25 mouse cellular contexts compared by ENCODE assay signal in the genomic region with DNA sequence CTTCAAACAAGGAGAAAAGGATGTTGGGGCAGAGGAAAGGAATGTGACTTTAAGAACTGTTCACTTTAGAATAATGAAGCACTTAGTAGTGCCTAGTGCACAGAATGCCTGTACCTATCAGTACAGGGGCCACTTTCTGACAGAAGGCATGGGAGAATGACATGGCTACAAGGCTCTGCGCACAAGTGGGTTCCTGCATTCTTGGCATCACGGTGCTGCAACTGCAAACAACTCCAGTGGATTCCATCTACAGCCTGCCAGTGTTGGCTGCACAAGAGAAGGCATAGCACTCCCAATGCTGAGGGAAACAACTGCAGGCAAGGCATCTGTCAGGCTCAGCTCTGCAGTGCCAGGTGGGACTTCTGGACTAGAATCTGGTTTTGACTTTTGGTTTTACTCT.
"Had no signal": no experiment of that assay in that cellular context is flagged by ENCODE, and none has a peak within 500 bp of the region (broad histone marks: within the 10 kb centered on the region; RNA-seq: fewer than 3 reads in every experiment).

No protein-coding gene starts in this region.

- H3K4me1 ChIP-seq: heart, embryonic 13.5 days; hindbrain, embryonic 10.5 days; hindbrain, embryonic 12.5 days; intestine, embryonic 15.5 days; limb, embryonic 10.5 days; limb, embryonic 12.5 days had no signal

- ATAC-seq: forebrain, embryonic 16.5 days; hindbrain, embryonic 16.5 days; inflammation-experienced regulatory T-cells, adult 6 months; intestine, embryonic 15.5 days; intestine, postnatal 0 days had no signal

- H3K36me3 ChIP-seq: intestine, embryonic 15.5 days had no signal

- H3K27ac ChIP-seq: gastrocnemius, adult 2 months; heart, embryonic 13.5 days; hindbrain, embryonic 10.5 days; hindbrain, embryonic 12.5 days; hindbrain, embryonic 14.5 days; intestine, embryonic 15.5 days; layer of hippocampus, adult 2 months; left cerebral cortex, adult 2 months; limb, embryonic 10.5 days; limb, embryonic 12.5 days had no signal

- DNase-seq: gastrocnemius, adult 2 months; gastrocnemius, postnatal 10 days; gastrocnemius, postnatal 25 days; heart, adult 18-20 months; heart, postnatal 4 days; kidney, adult 18-20 months; kidney, adult 8-10 months; kidney, postnatal 10 days; kidney, postnatal 25 days; kidney, postnatal 4 days; liver had no signal

- H3K4me2 ChIP-seq: heart, embryonic 13.5 days; hindbrain, embryonic 12.5 days; hindbrain, embryonic 14.5 days; intestine, embryonic 15.5 days; limb, embryonic 12.5 days; liver, embryonic 11.5 days had no signal

- H3K27me3 ChIP-seq: heart, embryonic 13.5 days; hindbrain, embryonic 12.5 days; intestine, embryonic 15.5 days; limb, embryonic 12.5 days had no signal

- H3K9ac ChIP-seq: heart, embryonic 13.5 days; hindbrain, embryonic 12.5 days; hindbrain, embryonic 14.5 days; intestine, embryonic 15.5 days; limb, embryonic 12.5 days had no signal

- H3K4me3 ChIP-seq: gastrocnemius, adult 2 months; heart, embryonic 13.5 days; hindbrain, embryonic 10.5 days; hindbrain, embryonic 12.5 days; intestine, embryonic 15.5 days; layer of hippocampus, adult 2 months; left cerebral cortex, adult 2 months; limb, embryonic 10.5 days; limb, embryonic 12.5 days had no signal

- H3K9me3 ChIP-seq: heart, embryonic 13.5 days; hindbrain, embryonic 10.5 days; hindbrain, embryonic 12.5 days; intestine, embryonic 15.5 days; limb, embryonic 10.5 days; limb, embryonic 12.5 days had no signal
